Mouse (Mus musculus) limb, embryonic 14.5 days (tissue): Measurements from ENCODE around the gene Gramd1b. TPM values are rescaled to one million over a fixed set of nuclear protein-coding genes. Genes with fewer than 3 reads are reported as not detected.

Experiments used
- ATAC-seq: fragments of 200-750 bp; cut with Nextera tagmentation; 2 replicates; pipeline ENCODE4 v1.8.0; 2017; ENCODE audit warnings: low read depth, moderate number of reproducible peaks, moderate TSS enrichment; ENCODE audit not compliant: low FRiP score
- DNase-seq: peaks from one replicate; pipeline ENCODE4 v3.0.0-alpha.2; 2015; ENCODE audit warnings: low spot score
- H3K27ac ChIP-seq: fragments of 300-500 bp; sonication (generic); replicated peaks from 2 replicates; pipeline ENCODE4 v1.5.1; 2014; ENCODE audit warnings: low read depth, mild to moderate bottlenecking, low read length, moderate library complexity, mixed read lengths
- H3K27me3 ChIP-seq: fragments of 300-500 bp; sonication (generic); 2 replicates; pipeline ENCODE4 v1.6.1; 2014; ENCODE audit warnings: low read length, mixed read lengths; ENCODE audit not compliant: control insufficient read depth, insufficient read depth
- H3K36me3 ChIP-seq: fragments of 300-500 bp; sonication (generic); 2 replicates; pipeline ENCODE4 v1.6.1; 2014; ENCODE audit warnings: mild to moderate bottlenecking, low read length, moderate library complexity, mixed read lengths; ENCODE audit not compliant: control insufficient read depth, insufficient read depth
- H3K4me1 ChIP-seq: fragments of 300-500 bp; sonication (generic); 2 replicates; pipeline ENCODE4 v1.6.1; 2014; ENCODE audit warnings: antibody characterized with exemption, low read length, mixed read lengths; ENCODE audit not compliant: control insufficient read depth, insufficient read depth
- H3K4me2 ChIP-seq: fragments of 300-500 bp; sonication (generic); replicated peaks from 2 replicates; pipeline ENCODE4 v1.6.1; 2014; ENCODE audit warnings: low read depth, mild to moderate bottlenecking, low read length, moderate library complexity; ENCODE audit not compliant: severe bottlenecking
- H3K4me3 ChIP-seq: fragments of 300-500 bp; sonication (generic); replicated peaks from 2 replicates; pipeline ENCODE4 v1.5.1; 2014; ENCODE audit warnings: low read length
- H3K9ac ChIP-seq: fragments of 300-500 bp; sonication (generic); 2 replicates; pipeline ENCODE4 v1.6.1; 2014; ENCODE audit warnings: mild to moderate bottlenecking, low read depth, low read length, moderate library complexity; ENCODE audit not compliant: severe bottlenecking
- H3K9me3 ChIP-seq: fragments of 300-500 bp; sonication (generic); 2 replicates; pipeline ENCODE4 v1.6.1; 2016; ENCODE audit warnings: low read length; ENCODE audit not compliant: control insufficient read depth
- POLR2A ChIP-seq: fragments of 200-500 bp; IDR thresholded peaks from 2 replicates; pipeline ENCODE4 v1.8.0; 2012; ENCODE audit warnings: inconsistent platforms, mild to moderate bottlenecking, moderate library complexity, borderline replicate concordance; ENCODE audit not compliant: insufficient read depth, insufficient read length; ENCODE audit errors: extremely low read depth
- WGBS: fragments of 180-500 bp; shearing (Covaris S2); extraction: QIAGEN DNeasy Blood & Tissue Kit; methylation state at CpG from one replicate; pipeline ENCODE4 v1.1.7; 2014; 5-methylcytosine and 5-hydroxymethylcytosine counted together
- polyA plus RNA-seq, 2 experiments: library from polyadenylated mRNA; depleted of rRNA in 1 of 2; stranded (reverse) in 1 of 2; unstranded in 1 of 2; fragments of >200 nt; fragmentation: Nextera tagmentation in 1 of 2; extraction: Ambion mirVana in 1 of 2; gene quantifications; 2 replicates each; pipeline versions ENCODE4 v1.2.1 to v1.2.3; 2012 to 2014

Gramd1b gene
- polyA plus RNA-seq (2012; rRNA removed) (11.3 and 13.2 TPM in 2 replicates), polyA plus RNA-seq (2014; fragmentation: Nextera tagmentation; extraction: Ambion mirVana) (2.9 and 3.6 TPM in 2 replicates)

GRCm38 (mm10) chr9:40531027-40531621 is at the start of gene Gramd1b:
Gene Gramd1b (minus strand): TSS chr9:40531383.
- ATAC-seq: no peak; the same call in 1 of the 2 replicates
- peak; percentile 33 for DNase-seq

GRCm38 (mm10) chr9:40578726-40579625 is 47.8 kb upstream of the Gramd1b start:
- no peaks in the 10 kb centered on the region for H3K9me3 ChIP-seq
- no peaks in the 10 kb centered on the region for H3K4me1 ChIP-seq
- no peaks in the 10 kb centered on the region for H3K36me3 ChIP-seq
- TF ChIP-seq POLR2A: no peak
- WGBS: 63% methylated on average over 11 of the region's 11 CpGs
- H3K9ac ChIP-seq: no peak overlapping the region
- H3K27me3 ChIP-seq: no peaks in the 10 kb centered on the region
- no peak overlapping the region for H3K4me2 ChIP-seq
- H3K27ac ChIP-seq: no peak overlapping the region
- ATAC-seq (no peak), DNase-seq (no peak)
- no peak overlapping the region for H3K4me3 ChIP-seq

More at GRCm38 (mm10) chr9:40531027-40531621, at the start of gene Gramd1b:
- Histone ChIP-seq H3K4me3 (peak within 1 kb of the TSS; percentile 46), H3K4me1 (peaks cover 4% of the 10 kb centered on the region; the same call in 1 of the 2 replicates), H3K36me3 (no peaks in the 10 kb centered on the region), H3K27ac (no peak within 1 kb of the TSS), H3K4me2 (peak within 1 kb of the TSS; percentile 83), H3K9me3 (no peaks in the 10 kb centered on the region), H3K9ac (peak within 1 kb of the TSS; percentile 55), H3K27me3 (peaks cover 12% of the 10 kb centered on the region)
- under 1% methylated on average over 39 of the region's 40 CpGs for WGBS
- no peak for TF ChIP-seq POLR2A

GRCm38 (mm10) chr9:40577132-40577531 is 45.9 kb upstream of the Gramd1b start:
- no peak for TF ChIP-seq POLR2A
- Histone ChIP-seq H3K4me2 (no peak overlapping the region), H3K4me1 (no peaks in the 10 kb centered on the region), H3K27ac (no peak overlapping the region), H3K27me3 (no peaks in the 10 kb centered on the region), H3K36me3 (no peaks in the 10 kb centered on the region), H3K9ac (no peak overlapping the region), H3K4me3 (no peak overlapping the region), H3K9me3 (no peaks in the 10 kb centered on the region)
- DNase-seq: no peak
- 66% methylated on average over 7 of the region's 7 CpGs for WGBS
- ATAC-seq: no peak

- Histone ChIP-seq H3K4me1 (no peaks in the 10 kb centered on the region), H3K4me2 (no peak overlapping the region), H3K4me3 (no peak overlapping the region), H3K27me3 (no peaks in the 10 kb centered on the region), H3K9me3 (no peaks in the 10 kb centered on the region), H3K27ac (no peak overlapping the region), H3K9ac (no peak overlapping the region), H3K36me3 (no peaks in the 10 kb centered on the region)
- ATAC-seq: no peak
- 52% methylated on average over 14 of the region's 14 CpGs for WGBS
- no peak for TF ChIP-seq POLR2A
- peak; percentile 15 for DNase-seq
Observed at GRCm38 (mm10) chr9:40575053-40575985, 44.1 kb upstream of the Gramd1b start.

GRCm38 (mm10) chr9:40571280-40571679 is 40.1 kb upstream of the Gramd1b start:
- Histone ChIP-seq H3K27me3 (no peaks in the 10 kb centered on the region), H3K9me3 (no peaks in the 10 kb centered on the region), H3K27ac (no peak overlapping the region), H3K4me1 (no peaks in the 10 kb centered on the region), H3K36me3 (no peaks in the 10 kb centered on the region), H3K4me3 (no peak overlapping the region), H3K4me2 (no peak overlapping the region), H3K9ac (no peak overlapping the region)
- no peak for TF ChIP-seq POLR2A
- WGBS: 70% methylated on average over 2 of the region's 2 CpGs
- DNase-seq (no peak), ATAC-seq (no peak)
